Mouse (Mus musculus) CH12.LX (cell line): Measurements from ENCODE around the gene Myh9.

ENCODE experiments used
- CTCF ChIP-seq, 2 experiments: IDR thresholded peaks in 1 of 2; conservative IDR thresholded peaks in 1 of 2; 2 replicates each; pipeline ENCODE4 v1.5.1; 2011 to 2012; ENCODE audit warnings: low read depth in 2 of 2, low read length in 2 of 2, improper control_type of control experiment in 1 of 2, inconsistent platforms in 1 of 2, mild to moderate bottlenecking in 1 of 2, moderate library complexity in 1 of 2
- ELF1 ChIP-seq: IDR thresholded peaks from 2 replicates; pipeline ENCODE4 v1.6.1; 2014; ENCODE audit warnings: low read depth, mild to moderate bottlenecking, inconsistent platforms, low read length, improper control_type of control experiment
- KAT2A ChIP-seq: IDR thresholded peaks from 2 replicates; pipeline ENCODE4 v1.6.1; 2012; ENCODE audit warnings: low read length, improper control_type of control experiment, inconsistent platforms; ENCODE audit not compliant: insufficient replicate concordance
- MAX ChIP-seq: IDR thresholded peaks from 2 replicates; pipeline ENCODE4 v1.6.1; 2011; ENCODE audit warnings: low read length, improper control_type of control experiment
- MEF2A ChIP-seq: IDR thresholded peaks from 2 replicates; pipeline ENCODE4 v1.6.1; 2014; ENCODE audit warnings: low read depth, mild to moderate bottlenecking, inconsistent platforms, low read length, improper control_type of control experiment, borderline replicate concordance
- NRF1 ChIP-seq: IDR thresholded peaks from 2 replicates; pipeline ENCODE4 v1.6.1; 2014; ENCODE audit warnings: low read depth, mild to moderate bottlenecking, inconsistent platforms, low read length, improper control_type of control experiment, moderate library complexity
- TCF12 ChIP-seq: IDR thresholded peaks from 2 replicates; pipeline ENCODE4 v1.6.1; 2014; ENCODE audit warnings: low read depth, mild to moderate bottlenecking, inconsistent platforms, low read length, improper control_type of control experiment
- ZKSCAN1 ChIP-seq: IDR thresholded peaks from 2 replicates; pipeline ENCODE4 v1.6.1; 2012; ENCODE audit warnings: low read depth, inconsistent platforms, low read length, improper control_type of control experiment, borderline replicate concordance

DNA sequence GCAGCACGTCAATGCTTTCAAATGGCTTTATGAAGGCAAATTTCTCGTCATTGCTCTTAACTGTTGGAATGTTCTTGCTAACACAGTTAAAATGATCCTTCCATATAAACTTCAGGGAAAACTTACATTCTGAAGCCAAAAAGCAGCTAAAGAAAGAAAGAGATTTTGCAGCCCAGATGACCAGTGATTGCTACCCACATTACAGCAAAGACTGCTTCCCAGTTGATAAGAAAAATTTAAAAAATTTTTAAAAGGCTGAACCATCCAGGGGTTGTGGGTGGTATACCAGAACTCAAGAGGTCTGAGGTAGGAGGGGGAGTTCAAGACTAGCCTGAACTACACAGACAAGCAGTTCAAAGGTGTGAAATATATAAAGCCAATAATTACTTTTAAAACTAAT, 1.1 kb upstream of the Myh9 start:
- no peak for TF ChIP-seq CTCF (conservative IDR thresholded peaks at IDR 0.05 in 1 of 2, IDR thresholded peaks at IDR 0.05 in 1 of 2; ENCODE audit: low read depth in 2 of 2, low read length in 2 of 2)
- TF ChIP-seq MEF2A, result no peak
- TF ChIP-seq ZKSCAN1, result no peak
- TF ChIP-seq KAT2A, result no peak
- no peak for TF ChIP-seq TCF12
- TF ChIP-seq ELF1, result no peak
- TF ChIP-seq NRF1, result no peak
- no peak for TF ChIP-seq MAX
